ENCODE assay signal across 1 mouse cellular context in the genomic region with DNA sequence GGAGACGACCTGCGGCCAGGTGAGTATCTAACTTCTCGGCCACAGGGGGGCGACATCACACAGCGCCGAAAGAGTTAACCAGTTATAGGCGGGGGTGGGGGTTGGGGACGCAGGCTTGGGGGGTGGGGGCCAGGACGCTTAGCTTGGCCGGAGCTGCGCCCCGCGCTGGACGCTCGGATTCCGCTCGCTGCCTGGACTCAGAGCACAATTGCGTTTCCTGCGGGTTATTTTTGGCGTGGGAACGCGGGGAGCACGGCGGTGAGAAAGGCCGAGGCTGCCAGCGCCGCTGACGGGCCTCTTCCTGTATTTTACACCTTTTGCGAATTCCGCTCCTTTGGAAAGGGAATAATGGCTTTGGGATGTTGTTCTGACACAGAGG.
A peak's percentile ranks its signal among the peaks of the same experiment; 100 is the strongest.
TF ChIP-seq lines count a peak whose summit lies in the region.

No protein-coding gene starts in this region.

TF ChIP-seq in CH12.LX, 34 proteins besides CTCF, POLR2A, EP300 and RAD21 (continued from another document):
- TF ChIP-seq ZC3H11A (IDR thresholded peaks at IDR 0.05; ENCODE audit: low read depth, low read length) (no peak), JUND (conservative IDR thresholded peaks at IDR 0.05; ENCODE audit: low read depth, low read length) (no peak), NRF1 (IDR thresholded peaks at IDR 0.05; ENCODE audit: low read depth, low read length) (no peak), ZMIZ1 (IDR thresholded peaks at IDR 0.05; ENCODE audit: low read depth, low read length) (no peak), HCFC1 (IDR thresholded peaks at IDR 0.05; ENCODE audit: low read depth, low read length) (no peak), POLR2AphosphoS2 (IDR thresholded peaks at IDR 0.05; ENCODE audit: low read depth, low read length) (no peak), ZNF384 (IDR thresholded peaks at IDR 0.05; ENCODE audit: low read depth, low read length) (no peak), MAX (IDR thresholded peaks at IDR 0.05; ENCODE audit: low read length) (no peak), USF1 (IDR thresholded peaks at IDR 0.05; ENCODE audit: low read depth, low read length) (no peak), MEF2A (IDR thresholded peaks at IDR 0.05; ENCODE audit: borderline replicate concordance, low read depth, low read length) (peak; percentile 53; the same call in 1 of the 2 replicates), TCF12 (IDR thresholded peaks at IDR 0.05; ENCODE audit: low read depth, low read length) (no peak), JUN (IDR thresholded peaks at IDR 0.05; ENCODE audit: insufficient read depth, low read depth, low read length) (no peak), UBTF (IDR thresholded peaks at IDR 0.05; ENCODE audit: low read depth, low read length) (no peak), KAT2A (IDR thresholded peaks at IDR 0.05; ENCODE audit: insufficient replicate concordance, low read length) (no peak), CHD1 (IDR thresholded peaks at IDR 0.05; ENCODE audit: low read depth, low read length) (no peak), MAZ (IDR thresholded peaks at IDR 0.05; ENCODE audit: low read depth, low read length) (0 out of 2 replicates have a peak, but pooled peaks have one; percentile 63), TBP (conservative IDR thresholded peaks at IDR 0.05; ENCODE audit: low read depth, low read length) (no peak), GABPA (IDR thresholded peaks at IDR 0.05; ENCODE audit: insufficient replicate concordance, low read depth, low read length) (no peak), NELFE (IDR thresholded peaks at IDR 0.05; ENCODE audit: low read depth, low read length) (no peak), CHD2 (IDR thresholded peaks at IDR 0.05; ENCODE audit: low read length) (peak; percentile 62; the same call in 1 of the 2 replicates), RCOR1 (conservative IDR thresholded peaks at IDR 0.05; ENCODE audit: low read depth, low read length) (no peak), PAX5 (IDR thresholded peaks at IDR 0.05; ENCODE audit: low read length) (no peak), ELF1 (IDR thresholded peaks at IDR 0.05; ENCODE audit: low read depth, low read length) (no peak), SMC3 (IDR thresholded peaks at IDR 0.05; ENCODE audit: low read depth, low read length) (peak; percentile 51)
